Mouse (Mus musculus) erythroblast, embryonic 14.5 days (primary cell): ENCODE measurements around the gene Amotl1.

ENCODE experiments used
- GATA1 ChIP-seq: IDR thresholded peaks from 2 replicates; pipeline ENCODE4 v1.6.1; 2012; ENCODE audit warnings: low read length, inconsistent platforms, mixed read lengths
- TAL1 ChIP-seq: IDR thresholded peaks from 3 replicates; pipeline ENCODE4 v1.6.1; 2012; ENCODE audit warnings: low read length, inconsistent platforms, mixed read lengths

DNA sequence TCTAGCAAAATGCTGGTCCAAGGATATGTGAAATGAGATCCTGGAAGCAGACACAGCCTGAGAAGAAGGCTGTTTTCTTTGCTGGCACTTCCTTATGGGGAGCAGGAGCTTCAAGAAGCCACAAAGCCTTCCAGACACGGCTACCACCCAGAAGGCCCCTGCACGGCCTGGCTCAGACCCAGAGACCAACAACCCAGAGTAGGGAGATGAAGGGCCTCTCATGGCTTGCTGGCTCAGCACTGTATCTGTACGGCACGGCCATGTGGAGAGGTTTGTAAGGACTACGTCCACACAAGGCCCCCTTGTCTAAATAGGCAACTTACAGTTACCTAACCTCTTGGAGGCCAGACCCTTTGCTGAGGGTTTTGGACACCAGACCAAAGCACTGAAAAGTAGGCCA is 45.1 kb downstream of the Amotl1 start:
- TF ChIP-seq GATA1 = no peak
- no peak for TF ChIP-seq TAL1
